Mouse (Mus musculus) embryonic facial prominence, embryonic 11.5 days (tissue): Measurements from ENCODE around the gene Atxn2l. TPM values are rescaled to one million over a fixed set of nuclear protein-coding genes. Genes with fewer than 3 reads are reported as not detected.

Experiments used
- ATAC-seq: fragments of 200-750 bp; cut with Nextera tagmentation; replicated peaks from 2 replicates; pipeline ENCODE4 v1.8.0; 2017; ENCODE audit warnings: low read depth; ENCODE audit not compliant: insufficient number of reproducible peaks, low FRiP score, low TSS enrichment
- DNase-seq: peaks from one replicate; pipeline ENCODE4 v3.0.0-alpha.2; 2015; ENCODE audit warnings: low spot score
- H3K27ac ChIP-seq: fragments of 300-500 bp; sonication (generic); replicated peaks from 2 replicates; pipeline ENCODE4 v1.5.1; 2014; ENCODE audit warnings: mild to moderate bottlenecking, low read depth, low read length, control low read depth
- H3K27me3 ChIP-seq: fragments of 300-500 bp; sonication (generic); 2 replicates; pipeline ENCODE4 v1.6.1; 2014; ENCODE audit warnings: mild to moderate bottlenecking, low read length, moderate library complexity, mixed read lengths; ENCODE audit not compliant: control insufficient read depth, insufficient read depth
- H3K36me3 ChIP-seq: fragments of 300-500 bp; sonication (generic); replicated peaks from 2 replicates; pipeline ENCODE4 v1.6.1; 2014; ENCODE audit warnings: low read depth, mild to moderate bottlenecking, low read length, moderate library complexity, mixed read lengths; ENCODE audit not compliant: control insufficient read depth, insufficient read depth
- H3K4me1 ChIP-seq: fragments of 300-500 bp; sonication (generic); 2 replicates; pipeline ENCODE4 v1.6.1; 2014; ENCODE audit warnings: low read length, mixed read lengths; ENCODE audit not compliant: control insufficient read depth, insufficient read depth
- H3K4me2 ChIP-seq: fragments of 300-500 bp; sonication (generic); 2 replicates; pipeline ENCODE4 v1.6.1; 2014; ENCODE audit warnings: low read depth, mild to moderate bottlenecking, control low read depth, low read length, moderate library complexity
- H3K4me3 ChIP-seq: fragments of 300-500 bp; sonication (generic); 2 replicates; pipeline ENCODE4 v1.5.1; 2014; ENCODE audit warnings: low read depth, low read length, control low read depth
- H3K9ac ChIP-seq: fragments of 300-500 bp; sonication (generic); replicated peaks from 2 replicates; pipeline ENCODE4 v1.6.1; 2014; ENCODE audit warnings: mild to moderate bottlenecking, control low read depth, low read length
- H3K9me3 ChIP-seq: fragments of 300-500 bp; sonication (generic); replicated peaks from 2 replicates; pipeline ENCODE4 v1.6.1; 2016; ENCODE audit warnings: mild to moderate bottlenecking, low read length, inconsistent platforms, mixed read lengths; ENCODE audit not compliant: control insufficient read depth
- WGBS: fragments of 180-500 bp; shearing (Covaris S2); extraction: QIAGEN DNeasy Blood & Tissue Kit; methylation state at CpG from one replicate; pipeline ENCODE4 v1.1.7; 2014; 5-methylcytosine and 5-hydroxymethylcytosine counted together
- polyA plus RNA-seq: library from polyadenylated mRNA; unstranded; fragments of >200 nt; fragmentation: Nextera tagmentation; extraction: Ambion mirVana; gene quantifications from 2 replicates; pipeline ENCODE4 v1.2.1, GENCODE M21; 2014

The Atxn2l gene
- polyA plus RNA-seq, 1 experiment from 2014 or later = 46.2 TPM

DNA sequence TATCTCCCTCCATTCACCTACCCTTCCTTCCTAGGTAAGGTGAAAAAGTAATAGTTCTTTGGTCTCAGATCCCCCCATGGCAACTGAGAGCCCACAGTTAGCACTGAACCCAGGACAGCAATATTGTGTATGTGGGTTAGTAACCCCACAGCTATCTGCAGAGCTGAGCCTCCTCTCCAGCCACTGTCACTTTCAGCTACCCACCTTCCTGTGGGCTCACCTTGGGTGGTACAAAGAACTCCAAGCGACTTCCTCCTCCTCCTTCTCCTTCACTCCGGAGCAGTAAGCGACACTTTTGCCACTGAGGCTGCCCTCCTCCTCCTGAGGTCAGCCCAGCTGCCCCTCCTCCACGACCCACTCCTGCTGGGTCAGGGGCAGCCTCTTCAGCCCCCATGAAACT lies 31.4 kb downstream of the Atxn2l start:
- Histone ChIP-seq H3K4me1 (no peaks in the 10 kb centered on the region), H3K9ac (no peak overlapping the region), H3K36me3 (peaks cover 3% of the 10 kb centered on the region; the same call in 1 of the 2 replicates), H3K4me3 (no peak overlapping the region), H3K9me3 (no peaks in the 10 kb centered on the region), H3K4me2 (no peak overlapping the region), H3K27me3 (no peaks in the 10 kb centered on the region), H3K27ac (no peak overlapping the region)
- DNase-seq = no peak
- ATAC-seq = no peak
- 86% methylated on average over 4 of the region's 4 CpGs for WGBS

DNA sequence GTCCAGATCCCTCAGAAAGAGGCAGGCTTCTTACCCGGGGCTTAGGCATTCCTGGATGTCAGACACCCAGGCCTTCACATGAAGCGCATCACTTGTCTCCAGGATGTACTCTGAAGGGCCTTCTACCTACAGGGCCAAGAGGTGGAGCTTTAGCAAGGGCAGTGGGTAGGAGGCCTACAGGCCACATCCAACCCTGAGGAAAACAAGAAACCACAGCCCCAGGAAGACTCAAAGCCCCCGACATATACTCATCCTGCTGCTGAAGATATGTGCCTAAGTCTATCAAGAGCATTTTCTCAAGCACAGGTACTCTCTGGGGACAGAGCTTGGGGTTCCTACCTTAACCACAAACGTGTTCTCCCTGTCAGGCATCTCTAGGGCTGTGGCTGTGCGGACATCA lies 31.9 kb downstream of the Atxn2l start:
- ATAC-seq (no peak), DNase-seq (no peak)
- Histone ChIP-seq H3K4me3 (no peak overlapping the region), H3K27ac (no peak overlapping the region), H3K9me3 (no peaks in the 10 kb centered on the region), H3K4me2 (no peak overlapping the region), H3K4me1 (no peaks in the 10 kb centered on the region), H3K36me3 (peaks cover 3% of the 10 kb centered on the region; the same call in 1 of the 2 replicates), H3K27me3 (no peaks in the 10 kb centered on the region), H3K9ac (no peak overlapping the region)
- WGBS = 86% methylated on average over 5 of the region's 5 CpGs

DNA sequence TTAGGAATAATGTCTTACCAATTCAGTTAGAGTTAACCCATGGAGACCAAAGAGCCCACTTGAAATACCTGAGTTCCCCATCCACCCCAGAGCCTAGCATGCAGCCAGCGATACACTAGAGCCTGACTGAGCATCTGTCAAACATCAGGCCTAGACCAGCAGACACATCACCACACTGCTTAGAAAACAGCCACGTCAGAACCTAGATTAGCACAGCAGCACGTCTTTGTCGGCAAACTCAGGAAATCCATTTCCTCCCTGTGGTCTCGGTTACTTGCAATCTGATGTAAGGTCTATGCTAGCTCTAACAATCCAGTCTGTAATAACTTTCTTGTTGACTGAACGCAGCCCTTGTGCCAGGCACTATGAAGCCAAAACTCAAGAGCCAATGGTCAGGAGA lies 33.2 kb downstream of the Atxn2l start:
- WGBS = 93% methylated on average over 6 of the region's 6 CpGs

DNA sequence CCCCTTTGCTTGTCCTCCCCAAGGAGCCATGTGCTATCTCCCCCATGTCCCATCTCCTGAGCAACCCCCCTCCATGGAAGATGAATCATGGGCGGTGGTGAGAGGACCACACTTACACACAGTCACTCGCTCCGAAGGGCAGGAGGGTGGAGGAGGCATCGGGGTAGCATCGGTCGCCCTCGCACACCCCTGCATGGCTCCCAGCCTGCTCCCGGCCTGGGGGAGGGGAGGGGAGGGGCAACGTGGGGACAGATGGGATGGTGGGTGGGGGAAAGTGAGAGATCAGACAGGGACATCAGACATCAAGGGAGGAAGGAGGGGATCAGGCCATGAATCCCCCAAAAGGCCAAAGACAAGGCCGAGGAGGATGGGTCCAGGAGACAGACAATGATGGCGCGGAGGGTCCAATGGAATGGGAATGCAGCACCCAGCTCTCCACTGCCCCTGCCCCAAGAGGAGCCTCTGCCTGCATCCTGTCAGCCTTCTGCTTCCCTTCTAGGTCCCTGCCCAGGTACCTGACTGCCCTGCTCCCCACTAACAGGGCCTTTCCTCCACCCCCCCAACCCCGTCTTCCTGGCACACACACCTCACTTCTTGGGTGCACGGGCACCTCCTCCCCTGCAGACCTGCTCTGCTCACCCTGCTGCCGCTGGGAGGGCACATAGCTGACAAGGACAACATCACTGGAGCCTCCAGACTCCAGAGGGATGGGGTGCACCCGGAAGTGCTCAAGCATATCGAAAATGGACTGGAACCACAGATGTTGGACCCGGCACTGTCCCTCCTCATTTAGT lies 35.2 kb downstream of the Atxn2l start:
- Histone ChIP-seq H3K27ac (no peak overlapping the region), H3K4me3 (no peak overlapping the region), H3K36me3 (peaks cover 3% of the 10 kb centered on the region; the same call in 1 of the 2 replicates), H3K9ac (no peak overlapping the region), H3K4me1 (no peaks in the 10 kb centered on the region; the same call in 1 of the 2 replicates), H3K9me3 (no peaks in the 10 kb centered on the region), H3K27me3 (no peaks in the 10 kb centered on the region), H3K4me2 (no peak overlapping the region)
- ATAC-seq = no peak
- 91% methylated on average over 17 of the region's 18 CpGs for WGBS
- DNase-seq = no peak

More for the DNA sequence above, 33.2 kb downstream of the Atxn2l start:
- Histone ChIP-seq H3K9me3 (no peaks in the 10 kb centered on the region), H3K27me3 (no peaks in the 10 kb centered on the region), H3K4me2 (no peak overlapping the region), H3K27ac (no peak overlapping the region), H3K4me1 (no peaks in the 10 kb centered on the region), H3K9ac (no peak overlapping the region), H3K4me3 (no peak overlapping the region), H3K36me3 (peaks cover 3% of the 10 kb centered on the region; the same call in 1 of the 2 replicates)
- ATAC-seq (no peak), DNase-seq (no peak)

DNA sequence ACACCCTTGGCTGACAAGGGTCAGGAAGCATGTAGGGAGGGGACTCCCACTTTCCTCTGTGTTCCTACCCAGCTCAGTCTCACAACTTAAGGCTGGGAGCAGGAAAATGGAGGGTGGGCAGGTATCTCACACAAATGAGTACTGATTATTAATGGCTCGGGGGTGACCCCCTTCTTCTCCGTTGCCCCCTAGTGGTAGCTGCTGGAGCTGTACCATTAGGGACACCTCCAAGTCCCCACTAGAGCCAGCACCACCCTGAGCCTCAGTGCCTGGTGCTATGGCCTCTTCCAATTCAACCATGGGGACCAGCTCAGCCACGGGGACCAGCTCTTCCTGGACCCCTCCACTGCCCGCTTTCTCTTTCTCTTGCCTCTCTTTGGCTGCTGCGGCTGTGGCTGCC lies 36.0 kb downstream of the Atxn2l start:
- H3K4me2 ChIP-seq = no peak overlapping the region
- H3K9me3 ChIP-seq = no peaks in the 10 kb centered on the region
- H3K4me1 ChIP-seq = no peaks in the 10 kb centered on the region; the same call in 1 of the 2 replicates
- no peak overlapping the region for H3K27ac ChIP-seq
- no peak overlapping the region for H3K4me3 ChIP-seq
- DNase-seq (peak; percentile 44), ATAC-seq (no peak)
- WGBS = 65% methylated on average over 5 of the region's 5 CpGs
- no peaks in the 10 kb centered on the region for H3K27me3 ChIP-seq
- no peak overlapping the region for H3K9ac ChIP-seq
- peaks cover 3% of the 10 kb centered on the region; the same call in 1 of the 2 replicates for H3K36me3 ChIP-seq

DNA sequence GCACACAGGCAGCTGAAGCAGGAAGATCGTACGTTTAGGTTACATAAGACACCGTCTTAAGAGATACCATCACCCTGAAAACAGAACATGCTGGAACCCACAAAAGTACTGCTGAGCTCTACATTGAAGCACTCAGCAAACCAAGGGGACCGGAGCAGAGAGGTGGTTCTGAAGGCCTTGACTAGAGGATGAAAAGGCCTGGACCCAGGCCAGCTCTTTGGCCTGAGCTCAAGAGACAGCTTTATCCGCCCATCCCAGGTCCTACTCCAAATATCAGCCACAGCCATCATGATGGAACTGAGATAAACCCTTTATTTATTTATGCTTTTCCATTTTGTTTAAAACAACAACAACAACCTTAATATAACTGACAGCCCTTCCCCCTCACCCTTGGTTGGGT lies 36.5 kb downstream of the Atxn2l start:
- Histone ChIP-seq H3K9me3 (no peaks in the 10 kb centered on the region), H3K4me3 (no peak overlapping the region), H3K4me1 (no peaks in the 10 kb centered on the region; the same call in 1 of the 2 replicates), H3K4me2 (no peak overlapping the region), H3K36me3 (peaks cover 3% of the 10 kb centered on the region; the same call in 1 of the 2 replicates), H3K27ac (no peak overlapping the region), H3K27me3 (no peaks in the 10 kb centered on the region), H3K9ac (no peak overlapping the region)
- ATAC-seq (no peak), DNase-seq (no peak)
- whole genome bisulfite sequencing = 93% methylated on average over 5 of the region's 5 CpGs

- DNase-seq (no peak), ATAC-seq (no peak)
- H3K4me1 ChIP-seq = no peaks in the 10 kb centered on the region; the same call in 1 of the 2 replicates
- WGBS = 55% methylated on average over 9 of the region's 9 CpGs
- H3K36me3 ChIP-seq = peaks cover 3% of the 10 kb centered on the region; the same call in 1 of the 2 replicates
- H3K27ac ChIP-seq = no peak overlapping the region
- H3K27me3 ChIP-seq = no peaks in the 10 kb centered on the region
- no peak overlapping the region for H3K4me2 ChIP-seq
- no peaks in the 10 kb centered on the region for H3K9me3 ChIP-seq
- 0 out of 2 replicates have a peak overlapping the region, but pooled peaks have one; percentile 9 for H3K9ac ChIP-seq
- no peak overlapping the region for H3K4me3 ChIP-seq
These were observed 37.1 kb downstream of the Atxn2l start for GRCm38 (mm10) chr7:126466116-126466515.
